Mouse (Mus musculus) layer of hippocampus, adult 8-10 months (tissue): ENCODE data around the gene Cbarp. TPM values are rescaled to one million over a fixed set of nuclear protein-coding genes. Genes with fewer than 3 reads are reported as not detected.
A peak's percentile ranks its signal among the peaks of the same experiment; 100 is the strongest.
"Not testable (repeated sequence)": the region's sequence is repeated elsewhere in the genome, so short reads cannot be mapped to it uniquely, and the experiment has no call there.

Experiments used
- DNase-seq, 2 experiments: peaks; one replicate each; pipeline ENCODE4 v3.0.0; 2022; ENCODE audit warnings: low spot score in 2 of 2
- total RNA-seq, 4 experiments: library from RNA; stranded (reverse); gene quantifications; 2 replicates each; pipeline ENCODE4 v1.2.4; 2022

Cbarp gene
- total RNA-seq, 4 experiments from 2014 or later, result 295 to 345 (median 308) TPM

- no peak for DNase-seq
Observed at GRCm38 (mm10) chr10:80170601-80171021, 30.0 kb upstream of the Cbarp start.

- DNase-seq, result no peak
Observed at GRCm38 (mm10) chr10:80170052-80170451, 29.4 kb upstream of the Cbarp start.

GRCm38 (mm10) chr10:80169651-80170050 lies 29.0 kb upstream of the Cbarp start:
- no peak for DNase-seq

- no peak for DNase-seq
Observed at GRCm38 (mm10) chr10:80169070-80169469, 28.4 kb upstream of the Cbarp start.

- peak; percentile 88 to 93 for DNase-seq
Observed at GRCm38 (mm10) chr10:80168038-80168661, 27.5 kb upstream of the Cbarp start.

- peak; percentile 96 to 98 for DNase-seq
Observed at GRCm38 (mm10) chr10:80167460-80168037, 26.9 kb upstream of the Cbarp start.

- not testable (repeated sequence) for DNase-seq
Observed at GRCm38 (mm10) chr10:80166136-80166535, 25.5 kb upstream of the Cbarp start.

GRCm38 (mm10) chr10:80165392-80166128 lies 24.9 kb upstream of the Cbarp start, which contains the start of gene Cirbp:
TSS of gene Cirbp (plus strand) at chr10:80165985.
- DNase-seq, result peak in 1 of 2 experiments; percentile 67

- DNase-seq, result peak; percentile 95 to 97
Observed at GRCm38 (mm10) chr10:80164998-80165344, 24.3 kb upstream of the Cbarp start.

- DNase-seq, result no peak
Observed at GRCm38 (mm10) chr10:80164161-80164997, 23.7 kb upstream of the Cbarp start.

GRCm38 (mm10) chr10:80163721-80164120 lies 23.1 kb upstream of the Cbarp start:
- no peak for DNase-seq

GRCm38 (mm10) chr10:80162716-80163299 lies 22.2 kb upstream of the Cbarp start:
- DNase-seq, result no peak

- DNase-seq, result no peak
Observed at GRCm38 (mm10) chr10:80162243-80162608, 21.6 kb upstream of the Cbarp start.

GRCm38 (mm10) chr10:80161522-80162242 lies 21.0 kb upstream of the Cbarp start:
- DNase-seq, result no peak

- DNase-seq, result no peak
Observed at GRCm38 (mm10) chr10:80160455-80161371, 20.1 kb upstream of the Cbarp start.

- peak; percentile 98 to 99 for DNase-seq
Observed at GRCm38 (mm10) chr10:80159561-80160454, 19.2 kb upstream of the Cbarp start.

GRCm38 (mm10) chr10:80159021-80159560 lies 18.5 kb upstream of the Cbarp start:
- DNase-seq, result no peak

GRCm38 (mm10) chr10:80158307-80158986 lies 17.8 kb upstream of the Cbarp start:
- no peak for DNase-seq
